Mouse (Mus musculus): ENCODE data around the gene Trp53bp2. TPM values are rescaled to one million over a fixed set of nuclear protein-coding genes. Genes with fewer than 3 reads are reported as not detected.

Gene Trp53bp2
- polyA plus RNA-seq, 1 experiment from 2014 or later = 42.5 TPM

- ATAC-seq (replicated peaks; ENCODE audit: insufficient number of reproducible peaks, low FRiP score, low TSS enrichment, low read depth) (no peak), DNase-seq (ENCODE audit: low spot score) (no peak)
- Histone ChIP-seq H3K27ac (replicated peaks; ENCODE audit: low read depth, low read length) (no peak overlapping the region), H3K9ac (replicated peaks; ENCODE audit: low read length) (no peak overlapping the region), H3K9me3 (replicated peaks; ENCODE audit: control insufficient read depth, low read length) (no peaks in the 10 kb centered on the region), H3K4me3 (ENCODE audit: low read depth, low read length) (no peak overlapping the region), H3K4me1 (ENCODE audit: control insufficient read depth, insufficient read depth, low read length) (no peaks in the 10 kb centered on the region), H3K4me2 (ENCODE audit: low read depth, low read length) (no peak overlapping the region), H3K27me3 (ENCODE audit: control insufficient read depth, insufficient read depth, low read length) (no peaks in the 10 kb centered on the region), H3K36me3 (replicated peaks; ENCODE audit: control insufficient read depth, insufficient read depth, low read depth, low read length) (no peaks in the 10 kb centered on the region)
- 85% methylated on average over 7 of the region's 7 CpGs for WGBS
These were observed 32.1 kb upstream of the Trp53bp2 start for GRCm38 (mm10) chr1:182376826-182377225.

DNA sequence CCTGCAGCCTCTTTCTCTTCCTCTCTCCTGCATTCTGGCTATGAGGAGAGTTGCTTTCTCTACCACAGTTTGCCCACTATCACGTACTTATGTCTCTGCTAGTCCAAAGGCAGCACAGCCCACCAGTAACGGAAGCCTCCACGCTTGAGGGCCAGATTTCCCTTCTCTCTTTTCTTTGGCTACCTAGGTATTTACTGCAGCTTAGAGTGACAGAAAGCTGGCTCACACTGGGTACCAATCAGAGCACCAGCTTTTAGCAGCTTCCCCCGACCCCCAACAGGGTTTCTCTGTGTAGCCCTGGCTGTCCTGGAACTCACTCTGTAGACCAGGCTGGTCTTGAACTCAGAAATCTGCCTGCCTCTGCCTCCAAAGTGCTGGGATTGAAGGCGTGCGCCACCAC, 31.5 kb upstream of the Trp53bp2 start:
- no peak overlapping the region for H3K4me2 ChIP-seq (ENCODE audit: low read depth, low read length)
- DNase-seq (ENCODE audit: low spot score) (no peak), ATAC-seq (replicated peaks; ENCODE audit: insufficient number of reproducible peaks, low FRiP score, low TSS enrichment, low read depth) (no peak)
- H3K9me3 ChIP-seq (replicated peaks; ENCODE audit: control insufficient read depth, low read length) = no peaks in the 10 kb centered on the region
- H3K4me1 ChIP-seq (ENCODE audit: control insufficient read depth, insufficient read depth, low read length) = no peaks in the 10 kb centered on the region
- no peak overlapping the region for H3K27ac ChIP-seq (replicated peaks; ENCODE audit: low read depth, low read length)
- H3K27me3 ChIP-seq (ENCODE audit: control insufficient read depth, insufficient read depth, low read length) = no peaks in the 10 kb centered on the region
- no peak overlapping the region for H3K9ac ChIP-seq (replicated peaks; ENCODE audit: low read length)
- H3K4me3 ChIP-seq (ENCODE audit: low read depth, low read length) = no peak overlapping the region
- 83% methylated on average over 6 of the region's 6 CpGs for WGBS
- H3K36me3 ChIP-seq (replicated peaks; ENCODE audit: control insufficient read depth, insufficient read depth, low read depth, low read length) = no peaks in the 10 kb centered on the region

- WGBS = 80% methylated on average over 11 of the region's 11 CpGs
- Histone ChIP-seq H3K36me3 (replicated peaks; ENCODE audit: control insufficient read depth, insufficient read depth, low read depth, low read length) (no peaks in the 10 kb centered on the region), H3K27me3 (ENCODE audit: control insufficient read depth, insufficient read depth, low read length) (no peaks in the 10 kb centered on the region), H3K4me1 (ENCODE audit: control insufficient read depth, insufficient read depth, low read length) (no peaks in the 10 kb centered on the region), H3K9ac (replicated peaks; ENCODE audit: low read length) (no peak overlapping the region), H3K9me3 (replicated peaks; ENCODE audit: control insufficient read depth, low read length) (no peaks in the 10 kb centered on the region), H3K27ac (replicated peaks; ENCODE audit: low read depth, low read length) (no peak overlapping the region), H3K4me3 (ENCODE audit: low read depth, low read length) (no peak overlapping the region), H3K4me2 (ENCODE audit: low read depth, low read length) (no peak overlapping the region)
- no peak for DNase-seq (ENCODE audit: low spot score)
- no peak for ATAC-seq (replicated peaks; ENCODE audit: insufficient number of reproducible peaks, low FRiP score, low TSS enrichment, low read depth)
These were observed 30.7 kb upstream of the Trp53bp2 start for GRCm38 (mm10) chr1:182378205-182378835.

DNA sequence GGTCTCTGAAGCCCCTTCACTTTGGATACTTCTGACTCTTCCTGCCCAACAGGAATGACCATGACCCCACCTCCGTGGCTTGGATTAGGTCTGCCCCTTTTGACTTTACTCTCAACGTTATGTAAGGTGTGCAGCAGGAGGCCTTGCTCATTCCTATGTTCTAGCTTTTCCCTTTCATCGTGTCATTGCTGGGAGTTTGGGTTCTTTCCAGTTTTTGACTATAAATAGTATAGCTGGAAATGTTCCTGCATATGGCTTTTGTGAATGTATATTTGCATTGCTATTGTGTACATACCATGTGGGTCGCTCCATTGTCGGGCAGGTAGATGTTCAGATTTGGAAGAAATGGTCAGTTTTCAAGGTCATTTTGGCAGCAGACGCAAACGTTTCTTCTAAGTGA, 30.1 kb upstream of the Trp53bp2 start:
- H3K4me3 ChIP-seq (ENCODE audit: low read depth, low read length) = no peak overlapping the region
- H3K4me1 ChIP-seq (ENCODE audit: control insufficient read depth, insufficient read depth, low read length) = no peaks in the 10 kb centered on the region
- no peak for ATAC-seq (replicated peaks; ENCODE audit: insufficient number of reproducible peaks, low FRiP score, low TSS enrichment, low read depth)
- no peak overlapping the region for H3K9ac ChIP-seq (replicated peaks; ENCODE audit: low read length)
- no peaks in the 10 kb centered on the region for H3K36me3 ChIP-seq (replicated peaks; ENCODE audit: control insufficient read depth, insufficient read depth, low read depth, low read length)
- no peak for DNase-seq (ENCODE audit: low spot score)
- H3K27ac ChIP-seq (replicated peaks; ENCODE audit: low read depth, low read length) = no peak overlapping the region
- WGBS = 84% methylated on average over 7 of the region's 7 CpGs
- H3K4me2 ChIP-seq (ENCODE audit: low read depth, low read length) = no peak overlapping the region
- no peaks in the 10 kb centered on the region for H3K27me3 ChIP-seq (ENCODE audit: control insufficient read depth, insufficient read depth, low read length)
- H3K9me3 ChIP-seq (replicated peaks; ENCODE audit: control insufficient read depth, low read length) = no peaks in the 10 kb centered on the region

DNA sequence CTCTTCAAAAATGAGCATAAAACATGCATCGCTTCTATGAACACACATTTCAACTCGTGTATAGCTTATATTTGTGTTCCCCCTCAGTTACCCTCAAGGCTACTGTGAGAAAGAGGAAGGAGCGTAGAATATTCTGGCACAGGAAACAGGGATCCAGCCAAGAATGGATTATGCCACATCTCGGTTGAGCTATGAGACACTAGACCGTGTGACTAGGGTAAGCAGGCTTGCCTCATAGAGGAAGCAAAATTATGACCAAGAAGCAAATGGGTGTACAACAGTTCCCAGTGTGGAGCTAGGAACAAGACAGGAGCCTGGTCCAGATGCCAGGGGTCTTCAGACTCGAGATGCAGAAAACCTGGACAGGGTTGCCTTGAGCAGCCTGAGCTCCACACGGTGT, 28.3 kb upstream of the Trp53bp2 start:
- Histone ChIP-seq H3K4me3 (ENCODE audit: low read depth, low read length) (no peak overlapping the region), H3K9me3 (replicated peaks; ENCODE audit: control insufficient read depth, low read length) (no peaks in the 10 kb centered on the region), H3K27me3 (ENCODE audit: control insufficient read depth, insufficient read depth, low read length) (no peaks in the 10 kb centered on the region), H3K4me1 (ENCODE audit: control insufficient read depth, insufficient read depth, low read length) (no peaks in the 10 kb centered on the region), H3K4me2 (ENCODE audit: low read depth, low read length) (no peak overlapping the region), H3K27ac (replicated peaks; ENCODE audit: low read depth, low read length) (no peak overlapping the region), H3K9ac (replicated peaks; ENCODE audit: low read length) (no peak overlapping the region), H3K36me3 (replicated peaks; ENCODE audit: control insufficient read depth, insufficient read depth, low read depth, low read length) (no peaks in the 10 kb centered on the region)
- ATAC-seq (replicated peaks; ENCODE audit: insufficient number of reproducible peaks, low FRiP score, low TSS enrichment, low read depth) (no peak), DNase-seq (ENCODE audit: low spot score) (no peak)
- WGBS = 84% methylated on average over 7 of the region's 7 CpGs

GRCm38 (mm10) chr1:182381327-182381726, 27.6 kb upstream of the Trp53bp2 start:
- Histone ChIP-seq H3K27ac (replicated peaks; ENCODE audit: low read depth, low read length) (no peak overlapping the region), H3K27me3 (ENCODE audit: control insufficient read depth, insufficient read depth, low read length) (no peaks in the 10 kb centered on the region), H3K36me3 (replicated peaks; ENCODE audit: control insufficient read depth, insufficient read depth, low read depth, low read length) (no peaks in the 10 kb centered on the region), H3K4me2 (ENCODE audit: low read depth, low read length) (no peak overlapping the region), H3K4me3 (ENCODE audit: low read depth, low read length) (no peak overlapping the region), H3K9ac (replicated peaks; ENCODE audit: low read length) (no peak overlapping the region), H3K9me3 (replicated peaks; ENCODE audit: control insufficient read depth, low read length) (no peaks in the 10 kb centered on the region), H3K4me1 (ENCODE audit: control insufficient read depth, insufficient read depth, low read length) (no peaks in the 10 kb centered on the region)
- DNase-seq (ENCODE audit: low spot score) (no peak), ATAC-seq (replicated peaks; ENCODE audit: insufficient number of reproducible peaks, low FRiP score, low TSS enrichment, low read depth) (no peak)
- WGBS = 71% methylated on average over 3 of the region's 3 CpGs

- no peaks in the 10 kb centered on the region for H3K9me3 ChIP-seq (replicated peaks; ENCODE audit: control insufficient read depth, low read length)
- no peak for DNase-seq (ENCODE audit: low spot score)
- H3K4me2 ChIP-seq (ENCODE audit: low read depth, low read length) = no peak overlapping the region
- H3K9ac ChIP-seq (replicated peaks; ENCODE audit: low read length) = no peak overlapping the region
- H3K36me3 ChIP-seq (replicated peaks; ENCODE audit: control insufficient read depth, insufficient read depth, low read depth, low read length) = no peaks in the 10 kb centered on the region
- H3K27ac ChIP-seq (replicated peaks; ENCODE audit: low read depth, low read length) = no peak overlapping the region
- H3K4me1 ChIP-seq (ENCODE audit: control insufficient read depth, insufficient read depth, low read length) = no peaks in the 10 kb centered on the region
- no peak overlapping the region for H3K4me3 ChIP-seq (ENCODE audit: low read depth, low read length)
- 34% methylated on average over 9 of the region's 9 CpGs for WGBS
- no peak for ATAC-seq (replicated peaks; ENCODE audit: insufficient number of reproducible peaks, low FRiP score, low TSS enrichment, low read depth)
- no peaks in the 10 kb centered on the region for H3K27me3 ChIP-seq (ENCODE audit: control insufficient read depth, insufficient read depth, low read length)
These were observed 25.9 kb upstream of the Trp53bp2 start for GRCm38 (mm10) chr1:182383096-182383495.

GRCm38 (mm10) chr1:182386449-182386848, 22.5 kb upstream of the Trp53bp2 start:
- 89% methylated on average over 8 of the region's 8 CpGs for WGBS
- H3K9ac ChIP-seq (replicated peaks; ENCODE audit: low read length) = no peak overlapping the region
- ATAC-seq (replicated peaks; ENCODE audit: insufficient number of reproducible peaks, low FRiP score, low TSS enrichment, low read depth) = no peak

More at GRCm38 (mm10) chr1:182386449-182386848, 22.5 kb upstream of the Trp53bp2 start:
- Histone ChIP-seq H3K4me2 (ENCODE audit: low read depth, low read length) (no peak overlapping the region), H3K36me3 (replicated peaks; ENCODE audit: control insufficient read depth, insufficient read depth, low read depth, low read length) (no peaks in the 10 kb centered on the region), H3K9me3 (replicated peaks; ENCODE audit: control insufficient read depth, low read length) (no peaks in the 10 kb centered on the region), H3K27ac (replicated peaks; ENCODE audit: low read depth, low read length) (no peak overlapping the region), H3K4me3 (ENCODE audit: low read depth, low read length) (no peak overlapping the region), H3K27me3 (ENCODE audit: control insufficient read depth, insufficient read depth, low read length) (no peaks in the 10 kb centered on the region), H3K4me1 (ENCODE audit: control insufficient read depth, insufficient read depth, low read length) (no peaks in the 10 kb centered on the region)
- DNase-seq (ENCODE audit: low spot score) = no peak

All from embryonic facial prominence, embryonic 11.5 days (tissue).